Mouse (Mus musculus) layer of hippocampus, adult 11-12 months (tissue): ENCODE data around the gene 4933407L21Rik.

Experiments used
- DNase-seq: peaks from one replicate; pipeline ENCODE4 v3.0.0; 2022; ENCODE audit warnings: low spot score

The 4933407L21Rik gene

GRCm38 (mm10) chr1:85928057-85928687 is at the start of gene 4933407L21Rik:
TSS of gene 4933407L21Rik (plus strand) at chr1:85928483.
- DNase-seq: peak; percentile 79

- no peak for DNase-seq
Observed at GRCm38 (mm10) chr1:85882003-85882402, 46.3 kb upstream of the 4933407L21Rik start.

- no peak for DNase-seq
Observed at GRCm38 (mm10) chr1:85887221-85887620, 41.1 kb upstream of the 4933407L21Rik start.

GRCm38 (mm10) chr1:85894231-85894747 is 34.0 kb upstream of the 4933407L21Rik start, which contains the start of gene Itm2c:
TSS of gene Itm2c (plus strand) at chr1:85894281.
- peak; percentile 86 for DNase-seq

GRCm38 (mm10) chr1:85894748-85895360 is 33.4 kb upstream of the 4933407L21Rik start:
- peak; percentile 65 for DNase-seq

- peak; percentile 85 for DNase-seq
Observed at GRCm38 (mm10) chr1:85895391-85895837, 32.9 kb upstream of the 4933407L21Rik start.

- no peak for DNase-seq
Observed at GRCm38 (mm10) chr1:85896110-85896509, 32.2 kb upstream of the 4933407L21Rik start.

GRCm38 (mm10) chr1:85896781-85897700 is 31.2 kb upstream of the 4933407L21Rik start:
- DNase-seq: no peak

- no peak for DNase-seq
Observed at GRCm38 (mm10) chr1:85897901-85898760, 30.2 kb upstream of the 4933407L21Rik start.

- peak; percentile 37 for DNase-seq
Observed at GRCm38 (mm10) chr1:85898761-85899387, 29.4 kb upstream of the 4933407L21Rik start.

GRCm38 (mm10) chr1:85899388-85899761 is 28.9 kb upstream of the 4933407L21Rik start:
- DNase-seq: peak; percentile 44

- DNase-seq: no peak
Observed at GRCm38 (mm10) chr1:85900521-85901333, 27.6 kb upstream of the 4933407L21Rik start.

- DNase-seq: no peak
Observed at GRCm38 (mm10) chr1:85901516-85902107, 26.7 kb upstream of the 4933407L21Rik start.

GRCm38 (mm10) chr1:85902108-85902561 is 26.1 kb upstream of the 4933407L21Rik start:
- peak; percentile 45 for DNase-seq

GRCm38 (mm10) chr1:85906892-85907291 is 21.4 kb upstream of the 4933407L21Rik start:
- no peak for DNase-seq

- no peak for DNase-seq
Observed at GRCm38 (mm10) chr1:85908754-85909590, 19.3 kb upstream of the 4933407L21Rik start.

GRCm38 (mm10) chr1:85913078-85913755 is 15.1 kb upstream of the 4933407L21Rik start:
- no peak for DNase-seq

GRCm38 (mm10) chr1:85915890-85916289 is 12.4 kb upstream of the 4933407L21Rik start:
- DNase-seq: no peak
